In genomic region chr1:86526116-86526788, GRCm38 (mm10) we compare ENCODE assay signal across 7 mouse cellular contexts. TPM values are rescaled to one million over a fixed set of nuclear protein-coding genes. Genes with fewer than 3 reads are reported as not detected.
DNase-seq lines count a peak whose midpoint lies in the region; ATAC-seq lines count a peak whose summit lies in the region.

Gene Ptma, plus strand, starts transcription at chr1:86526726.

- peak within 1 kb of the TSS; percentile 99 for H3K9ac ChIP-seq in intestine, embryonic 15.5 days

- no peaks in the 10 kb centered on the region for H3K27me3 ChIP-seq in intestine, embryonic 15.5 days (replicated peaks)
- peaks cover 11% of the 10 kb centered on the region for H3K27me3 ChIP-seq in midbrain, embryonic 10.5 days (ENCODE audit: low read depth, poor library complexity, severe bottlenecking)

- intact Hi-C loops in gastrocnemius, postnatal 36 days (cut with DNase I) = no loop called here
- intact Hi-C loops in left cerebral cortex, postnatal 25 days (cut with DNase I) = loop anchor here (5.0 kb wide), 2 partner anchors 149 to 169 kb away; partner anchors contain the start of gene Ncl

- H3K9me3 ChIP-seq in intestine, embryonic 15.5 days = no peaks in the 10 kb centered on the region
- H3K9me3 ChIP-seq in midbrain, embryonic 10.5 days (replicated peaks) = no peaks in the 10 kb centered on the region

- H3K4me3 ChIP-seq in intestine, embryonic 15.5 days (replicated peaks) = peak within 1 kb of the TSS; percentile 98
- H3K4me3 ChIP-seq in midbrain, embryonic 10.5 days = peak within 1 kb of the TSS; percentile 90

- H3K36me3 ChIP-seq in intestine, embryonic 15.5 days = peaks cover 7% of the 10 kb centered on the region
- H3K36me3 ChIP-seq in midbrain, embryonic 10.5 days = peaks cover 31% of the 10 kb centered on the region

- peak within 1 kb of the TSS; percentile 99 for H3K27ac ChIP-seq in intestine, embryonic 15.5 days
- peak within 1 kb of the TSS; percentile 100 for H3K27ac ChIP-seq in midbrain, embryonic 10.5 days (replicated peaks)

- ATAC-seq in intestine, embryonic 15.5 days = peak; percentile 93

- WGBS in intestine, embryonic 15.5 days = under 1% methylated on average over 50 of the region's 63 CpGs
- under 1% methylated on average over 58 of the region's 63 CpGs for WGBS in midbrain, embryonic 10.5 days

- peak within 1 kb of the TSS; percentile 94 for H3K4me2 ChIP-seq in intestine, embryonic 15.5 days (replicated peaks)

- peak; percentile 99 for DNase-seq in adrenal gland, adult 2 months
- DNase-seq in embryo, embryonic 11.5 days (ENCODE audit: low read depth, low spot score) = peak; percentile 100
- peak; percentile 96 for DNase-seq in gastrocnemius, postnatal 36 days
- DNase-seq in left cerebral cortex, postnatal 25 days (ENCODE audit: low spot score in 2 of 2) = peak; percentile 99 to 100
- peak; percentile 100 for DNase-seq in midbrain, embryonic 10.5 days (ENCODE audit: low spot score)
- peak; percentile 100 for DNase-seq in right cerebral cortex, postnatal 4 days

- peaks cover 19% of the 10 kb centered on the region for H3K4me1 ChIP-seq in intestine, embryonic 15.5 days (replicated peaks)
- peaks cover 48% of the 10 kb centered on the region for H3K4me1 ChIP-seq in midbrain, embryonic 10.5 days

RNA-seq across cellular contexts. Expression of gene Ptma, which starts in this region (rescaled TPM):
- 100 to 1,000 TPM; 538 to 582 TPM for total RNA-seq in adrenal gland, adult 2 months (2021)
- polyA plus RNA-seq in adrenal gland, adult 2 months (2012; rRNA removed) = 728 and 947 TPM in 2 replicates
- 10 to 100 TPM; 74.6 to 88.0 TPM for total RNA-seq in gastrocnemius, postnatal 36 days (2021)
- polyA plus RNA-seq in intestine, embryonic 15.5 days (2015; fragmentation: Nextera tagmentation; extraction: Ambion mirVana) = 2,151 and 2,475 TPM in 2 replicates
- 100 to 1,000 TPM; 359 to 366 TPM for total RNA-seq in left cerebral cortex, postnatal 25 days (2021)
- polyA plus RNA-seq in midbrain, embryonic 10.5 days (2016; fragmentation: Nextera tagmentation; extraction: Ambion mirVana) = 2,732 and 2,904 TPM in 2 replicates

Comparison
In these comparisons a context has a peak if more than half of its experiments do, and no peak if none do; other contexts are left out.
1. Peak in every context shown above with its lines: DNase-seq, ATAC-seq, H3K4me3 ChIP-seq and H3K27ac ChIP-seq.
2. RNA of gene Ptma (total RNA-seq): 538 to 582 TPM in adrenal gland, adult 2 months and 359 to 366 TPM in left cerebral cortex, postnatal 25 days; 74.6 to 88.0 TPM in gastrocnemius, postnatal 36 days; every median in the first group is over 4 times any median in the second.